In the genomic region with DNA sequence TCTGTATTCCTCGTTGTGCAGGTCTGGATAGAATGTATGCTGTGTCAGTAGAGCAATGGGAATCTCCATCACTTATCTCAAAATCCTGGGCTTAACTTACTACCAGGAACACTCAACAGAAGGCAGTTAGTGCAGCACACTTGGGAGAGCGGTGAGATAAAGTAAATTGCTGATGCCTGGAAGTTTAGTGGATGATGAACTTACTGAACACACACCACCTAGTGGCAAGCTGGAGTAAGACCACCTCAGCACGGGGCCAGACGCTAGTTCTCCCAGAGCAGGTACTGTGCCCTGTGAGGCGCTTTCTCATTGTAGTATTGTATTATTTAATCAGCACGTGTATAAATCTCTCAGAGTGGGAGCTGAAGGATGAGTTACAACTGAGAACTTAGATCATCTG, we compare ENCODE assay signal across 9 mouse cellular contexts. TPM values are rescaled to one million over a fixed set of nuclear protein-coding genes. Genes with fewer than 3 reads are reported as not detected.
A peak's percentile ranks its signal among the peaks of the same experiment; 100 is the strongest.
DNase-seq lines count a peak whose midpoint lies in the region; ATAC-seq and TF ChIP-seq lines count a peak whose summit lies in the region.
"Had no signal": no experiment of that assay in that cellular context is flagged by ENCODE, and none has a peak within 500 bp of the region (broad histone marks: within the 10 kb centered on the region; RNA-seq: fewer than 3 reads in every experiment).

No protein-coding gene starts in this region.

- TF ChIP-seq POLR2A in kidney, adult 2 months (IDR thresholded peaks at IDR 0.05; ENCODE audit: low read depth, low read length): no peak

- 7% methylated on average over 6 of the region's 6 CpGs for WGBS in forebrain, embryonic 15.5 days
- 8% methylated on average over 6 of the region's 6 CpGs for WGBS in kidney, adult 2 months
- WGBS in stomach, embryonic 16.5 days: 12% methylated on average over 6 of the region's 6 CpGs

- no peaks in the 10 kb centered on the region for H3K36me3 ChIP-seq in C2C12 (ENCODE audit: control insufficient read depth, insufficient read depth)
- H3K36me3 ChIP-seq in forebrain, embryonic 15.5 days: no peaks in the 10 kb centered on the region
- no peaks in the 10 kb centered on the region for H3K36me3 ChIP-seq in kidney, adult 2 months (ENCODE audit: control insufficient read depth, insufficient read depth, low read length)
- no peaks in the 10 kb centered on the region for H3K36me3 ChIP-seq in megakaryocyte, embryonic 14.5 days (replicated peaks; ENCODE audit: low read length)
- no peaks in the 10 kb centered on the region for H3K36me3 ChIP-seq in stomach, embryonic 16.5 days (ENCODE audit: control insufficient read depth, insufficient read depth, low read length)
- H3K36me3 ChIP-seq: lung, embryonic 15.5 days had no signal

- H3K4me2 ChIP-seq in forebrain, embryonic 15.5 days (replicated peaks): no peak overlapping the region
- no peak overlapping the region for H3K4me2 ChIP-seq in stomach, embryonic 16.5 days (ENCODE audit: low read depth, low read length)
- H3K4me2 ChIP-seq: lung, embryonic 15.5 days had no signal

- peak; percentile 21 for DNase-seq in gastrocnemius, postnatal 14 days
- no peak for DNase-seq in gastrocnemius, postnatal 4 days (ENCODE audit: low spot score in 2 of 2)
- peak; percentile 65 for DNase-seq in kidney, adult 2 months

- peak; percentile 55 for TF ChIP-seq CTCF in C2C12 (IDR thresholded peaks at IDR 0.05; ENCODE audit: control insufficient read depth, insufficient read depth, insufficient read length)
- peak; percentile 88 for TF ChIP-seq CTCF in kidney, adult 2 months (conservative IDR thresholded peaks at IDR 0.05; ENCODE audit: insufficient read depth, insufficient read length, low read depth, low read length)

- ATAC-seq in cerebellum, adult (ENCODE audit: insufficient number of reproducible peaks, low FRiP score, low TSS enrichment): peak; percentile 70
- ATAC-seq in forebrain, embryonic 15.5 days (replicated peaks): peak; percentile 61; the same call in 1 of the 2 replicates
- ATAC-seq in stomach, embryonic 16.5 days (ENCODE audit: insufficient read depth, low FRiP score): peak; percentile 49; the same call in 1 of the 2 replicates

- H3K4me1 ChIP-seq in forebrain, embryonic 15.5 days: no peaks in the 10 kb centered on the region
- peaks cover 3% of the 10 kb centered on the region for H3K4me1 ChIP-seq in kidney, adult 2 months (ENCODE audit: control insufficient read depth, insufficient read depth, low read length)
- H3K4me1 ChIP-seq in megakaryocyte, embryonic 14.5 days: peaks cover 58% of the 10 kb centered on the region
- peaks cover 12% of the 10 kb centered on the region; the same call in 1 of the 2 replicates for H3K4me1 ChIP-seq in stomach, embryonic 16.5 days (ENCODE audit: control insufficient read depth, insufficient read depth, low read length)
- H3K4me1 ChIP-seq: lung, embryonic 15.5 days had no signal

- no peaks in the 10 kb centered on the region for H3K27me3 ChIP-seq in C2C12 (ENCODE audit: control insufficient read depth, insufficient read depth, insufficient read length)
- no peaks in the 10 kb centered on the region for H3K27me3 ChIP-seq in forebrain, embryonic 15.5 days
- H3K27me3 ChIP-seq in kidney, adult 2 months (replicated peaks; ENCODE audit: control insufficient read depth, insufficient read depth, low read length): no peaks in the 10 kb centered on the region
- H3K27me3 ChIP-seq in megakaryocyte, embryonic 14.5 days (replicated peaks): peaks cover 19% of the 10 kb centered on the region
- H3K27me3 ChIP-seq in stomach, embryonic 16.5 days (ENCODE audit: control insufficient read depth, insufficient read depth, low read length): no peaks in the 10 kb centered on the region
- H3K27me3 ChIP-seq: lung, embryonic 15.5 days had no signal

- H3K9me3 ChIP-seq in forebrain, embryonic 15.5 days: no peaks in the 10 kb centered on the region
- 0 out of 2 replicates have a peak, but pooled peaks cover 2% of the 10 kb centered on the region for H3K9me3 ChIP-seq in megakaryocyte, embryonic 14.5 days
- no peaks in the 10 kb centered on the region for H3K9me3 ChIP-seq in stomach, embryonic 16.5 days (replicated peaks; ENCODE audit: control insufficient read depth, low read length)
- H3K9me3 ChIP-seq: lung, embryonic 15.5 days had no signal

- H3K27ac ChIP-seq in forebrain, embryonic 15.5 days (replicated peaks): no peak overlapping the region
- no peak overlapping the region for H3K27ac ChIP-seq in kidney, adult 2 months (ENCODE audit: insufficient read depth, low read depth, low read length)
- no peak overlapping the region for H3K27ac ChIP-seq in stomach, embryonic 16.5 days (ENCODE audit: low read length)
- H3K27ac ChIP-seq: lung, embryonic 15.5 days had no signal

- no peaks in the 10 kb centered on the region for H3K79me3 ChIP-seq in C2C12 (ENCODE audit: low read depth)

- no peak overlapping the region for H3K4me3 ChIP-seq in C2C12 (ENCODE audit: insufficient read depth, poor library complexity, severe bottlenecking)
- no peak overlapping the region for H3K4me3 ChIP-seq in forebrain, embryonic 15.5 days
- H3K4me3 ChIP-seq in kidney, adult 2 months (ENCODE audit: insufficient read depth, low read depth, low read length): no peak overlapping the region
- H3K4me3 ChIP-seq in megakaryocyte, embryonic 14.5 days (replicated peaks): peak overlapping the region; percentile 77
- no peak overlapping the region for H3K4me3 ChIP-seq in stomach, embryonic 16.5 days (replicated peaks; ENCODE audit: low read length)
- H3K4me3 ChIP-seq: lung, embryonic 15.5 days had no signal

- H3K79me2 ChIP-seq in C2C12 (ENCODE audit: control insufficient read depth, insufficient read depth): no peaks in the 10 kb centered on the region

- intact Hi-C loops in gastrocnemius, postnatal 14 days (cut with DNase I; ENCODE audit: low total_unique reads): loop anchor here (5.0 kb wide), 1 partner anchor 116 kb away; no protein-coding TSS in a partner anchor

- H3ac ChIP-seq in C2C12 (ENCODE audit: control insufficient read depth, insufficient read length, low read depth): no peak overlapping the region

- H3K9ac ChIP-seq in forebrain, embryonic 15.5 days (replicated peaks): no peak overlapping the region
- no peak overlapping the region for H3K9ac ChIP-seq in stomach, embryonic 16.5 days (ENCODE audit: low read length)
- H3K9ac ChIP-seq: lung, embryonic 15.5 days had no signal

TF ChIP-seq in C2C12, 6 proteins besides CTCF, POLR2A, EP300 and RAD21:
- TF ChIP-seq MYOD1 (IDR thresholded peaks at IDR 0.05; ENCODE audit: control insufficient read depth, insufficient read length, low read depth) (no peak), CEBPB (IDR thresholded peaks at IDR 0.05; ENCODE audit: low read depth) (no peak), MAX (IDR thresholded peaks at IDR 0.05) (no peak), MYOG (IDR thresholded peaks at IDR 0.05; ENCODE audit: control insufficient read depth, extremely low read depth, insufficient read length) (no peak), USF1 (IDR thresholded peaks at IDR 0.05; ENCODE audit: low read depth) (no peak), FOSL1 (IDR thresholded peaks at IDR 0.05; ENCODE audit: insufficient read depth, low read length, poor library complexity, severe bottlenecking) (no peak)

RNA-seq across cellular contexts. Expression of a gene that starts 42.4 kb away (rescaled TPM):
- total RNA-seq in gastrocnemius, postnatal 14 days (2021): 1 to 10 TPM in 1 of 2 experiments, under 1 TPM in 1; 0.60 to 1.7 TPM
- 1 to 10 TPM; 1.3 TPM for total RNA-seq in gastrocnemius, postnatal 4 days (2021)
- 0.04 TPM for polyA plus RNA-seq in C2C12 (2012; fragmentation: generic; extraction: Trizol)
- polyA plus RNA-seq in forebrain, embryonic 15.5 days (2015; fragmentation: Nextera tagmentation; extraction: Ambion mirVana): 2.4 and 3.2 TPM in 2 replicates
- polyA plus RNA-seq in kidney, adult 2 months (2012; rRNA removed): 6.2 and 6.8 TPM in 2 replicates
- 3.1 TPM in 1 of 2 replicates, not detected in the other for polyA plus RNA-seq in megakaryocyte, embryonic 14.5 days (2012; ENCODE audit: insufficient read depth, low replicate concordance)
- 8.7 and 8.8 TPM in 2 replicates for polyA plus RNA-seq in stomach, embryonic 16.5 days (2015; fragmentation: Nextera tagmentation; extraction: Ambion mirVana)

Comparison
In these comparisons a context has a peak if more than half of its experiments do, and no peak if none do; other contexts are left out.
1. DNase-seq: peak in gastrocnemius, postnatal 14 days (single experiment) and kidney, adult 2 months (single experiment); none in gastrocnemius, postnatal 4 days (0 of 2).
2. Peak in every context shown above with its lines, with median percentiles within 50 percentile points of each other: ATAC-seq.